Mouse (Mus musculus) intestine, postnatal 0 days (tissue): ENCODE data around the gene CK137956. TPM values are rescaled to one million over a fixed set of nuclear protein-coding genes. Genes with fewer than 3 reads are reported as not detected.

Experiments used
- ATAC-seq: fragments of 200-750 bp; cut with Nextera tagmentation; 2 replicates; pipeline ENCODE4 v1.8.0; 2017; ENCODE audit warnings: mild to moderate bottlenecking, moderate TSS enrichment, moderate library complexity
- H3K27ac ChIP-seq: fragments of 300-500 bp; sonication (generic); 2 replicates; pipeline ENCODE4 v1.5.1; 2014; ENCODE audit warnings: mild to moderate bottlenecking, low read depth, low read length, moderate library complexity
- H3K27me3 ChIP-seq: fragments of 300-500 bp; sonication (generic); replicated peaks from 2 replicates; pipeline ENCODE4 v1.6.1; 2014; ENCODE audit warnings: low read length, mixed read lengths; ENCODE audit not compliant: control insufficient read depth, insufficient read depth
- H3K36me3 ChIP-seq: fragments of 300-500 bp; sonication (generic); 2 replicates; pipeline ENCODE4 v1.6.1; 2014; ENCODE audit warnings: mild to moderate bottlenecking, moderate library complexity; ENCODE audit not compliant: control insufficient read depth, insufficient read depth
- H3K4me1 ChIP-seq: fragments of 300-500 bp; sonication (generic); replicated peaks from 2 replicates; pipeline ENCODE4 v1.6.1; 2014; ENCODE audit warnings: antibody characterized with exemption, low read length, mixed read lengths; ENCODE audit not compliant: control insufficient read depth, insufficient read depth
- H3K4me2 ChIP-seq: fragments of 300-500 bp; sonication (generic); replicated peaks from 2 replicates; pipeline ENCODE4 v1.6.1; 2014; ENCODE audit warnings: low read depth, mild to moderate bottlenecking, moderate library complexity
- H3K4me3 ChIP-seq: fragments of 300-500 bp; sonication (generic); 2 replicates; pipeline ENCODE4 v1.5.1; 2014; ENCODE audit warnings: low read depth, low read length
- H3K9ac ChIP-seq: fragments of 300-500 bp; sonication (generic); 2 replicates; pipeline ENCODE4 v1.6.1; 2014; ENCODE audit warnings: mild to moderate bottlenecking, low read depth, low read length
- H3K9me3 ChIP-seq: fragments of 300-500 bp; sonication (generic); 2 replicates; pipeline ENCODE4 v1.6.1; 2016; ENCODE audit warnings: mixed run types; ENCODE audit not compliant: control insufficient read depth
- CTCF ChIP-seq: sonication (generic); IDR thresholded peaks from 2 replicates; pipeline ENCODE4 v1.5.1; 2016; ENCODE audit warnings: low read depth, mild to moderate bottlenecking, control low read depth, antibody characterized with exemption, moderate library complexity
- WGBS: fragments of 180-500 bp; shearing (Covaris S2); extraction: QIAGEN DNeasy Blood & Tissue Kit; methylation state at CpG from one replicate; pipeline ENCODE4 v1.1.7; 2014; 5-methylcytosine and 5-hydroxymethylcytosine counted together
- polyA plus RNA-seq: library from polyadenylated mRNA; unstranded; fragments of >200 nt; fragmentation: Nextera tagmentation; extraction: Ambion mirVana; gene quantifications from 2 replicates; pipeline ENCODE4 v1.2.1, GENCODE M21; 2015

CK137956 gene
- polyA plus RNA-seq, 1 experiment from 2014 or later: not detected

DNA sequence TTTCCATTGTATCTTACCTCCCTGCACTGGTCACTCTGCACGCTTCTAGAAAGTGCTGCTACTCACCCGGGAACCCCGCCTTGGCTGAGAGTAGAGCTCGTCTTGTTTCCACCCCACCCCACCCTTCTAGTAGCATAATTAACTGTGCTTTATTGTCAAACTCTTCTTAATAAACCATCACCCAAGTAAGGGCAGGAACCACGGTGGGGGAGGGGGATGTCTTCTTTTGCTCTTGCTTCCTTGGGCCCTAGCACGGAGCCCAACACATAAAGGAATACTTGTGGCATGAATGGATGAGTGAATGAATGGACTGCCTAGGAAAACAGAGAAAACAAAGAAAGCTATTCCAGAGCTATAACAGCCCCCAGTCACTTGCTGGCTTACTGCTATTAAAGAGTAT lies 10.4 kb upstream of the CK137956 start:
- H3K4me1 ChIP-seq: no peaks in the 10 kb centered on the region
- H3K9me3 ChIP-seq: no peaks in the 10 kb centered on the region
- peaks cover 9% of the 10 kb centered on the region for H3K27me3 ChIP-seq
- no peak overlapping the region for H3K4me3 ChIP-seq
- no peak for ATAC-seq
- no peaks in the 10 kb centered on the region for H3K36me3 ChIP-seq
- no peak overlapping the region for H3K9ac ChIP-seq
- no peak overlapping the region for H3K4me2 ChIP-seq
- WGBS: 72% methylated on average over 6 of the region's 6 CpGs
- H3K27ac ChIP-seq: no peak overlapping the region
- TF ChIP-seq CTCF: no peak

DNA sequence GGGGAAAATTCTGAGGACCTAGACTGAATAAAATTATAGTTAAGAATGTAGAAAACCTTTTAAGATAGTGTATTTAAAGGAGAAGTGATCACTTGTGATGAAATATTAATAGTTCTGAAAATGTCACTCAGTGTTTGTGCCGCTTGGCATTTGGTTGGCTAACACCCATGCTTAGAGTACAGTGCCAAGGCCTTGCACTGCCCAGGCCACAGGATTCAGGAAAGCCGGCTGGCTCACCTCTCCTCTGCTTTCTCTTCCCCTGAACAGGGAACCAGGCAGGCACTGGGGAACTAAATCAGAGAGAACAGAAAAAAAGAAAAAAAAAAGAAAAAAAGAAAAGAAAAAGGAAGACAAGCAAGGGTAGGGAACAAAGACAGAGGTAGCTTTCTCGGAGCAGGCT lies 2.2 kb upstream of the CK137956 start:
- H3K9me3 ChIP-seq: no peaks in the 10 kb centered on the region

DNA sequence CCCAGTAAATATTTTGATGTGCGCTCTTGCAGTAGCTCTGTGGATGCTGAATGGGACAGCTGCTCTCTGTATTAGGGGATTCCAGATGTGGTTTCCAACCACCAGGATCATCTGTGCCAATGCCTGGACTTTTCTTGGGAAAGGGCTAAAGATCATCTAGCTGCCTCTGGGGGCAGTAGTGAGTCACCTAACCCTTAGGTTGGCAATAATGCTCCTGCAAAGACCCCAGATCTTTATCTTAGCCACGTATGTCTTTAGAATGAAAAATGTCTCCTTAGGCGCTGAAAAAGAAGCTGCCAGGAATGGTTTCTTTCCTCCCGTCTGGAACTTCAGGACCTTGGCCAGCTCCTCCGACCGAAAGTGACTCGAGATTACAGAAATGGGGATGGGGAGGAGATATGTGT lies 731 bp downstream of the CK137956 start:
- TF ChIP-seq CTCF: peak; percentile 32
- Histone ChIP-seq H3K27me3 (peaks cover 24% of the 10 kb centered on the region; the same call in 1 of the 2 replicates), H3K36me3 (no peaks in the 10 kb centered on the region), H3K9me3 (no peaks in the 10 kb centered on the region), H3K9ac (no peak overlapping the region), H3K27ac (no peak overlapping the region), H3K4me3 (no peak overlapping the region), H3K4me2 (no peak overlapping the region), H3K4me1 (no peaks in the 10 kb centered on the region)
- 3% methylated on average over 7 of the region's 7 CpGs for WGBS
- no peak for ATAC-seq

More for the DNA sequence above, 2.2 kb upstream of the CK137956 start:
- H3K36me3 ChIP-seq: no peaks in the 10 kb centered on the region
- no peak overlapping the region for H3K9ac ChIP-seq
- no peak for ATAC-seq
- WGBS: 86% methylated on average over 3 of the region's 3 CpGs
- H3K4me1 ChIP-seq: no peaks in the 10 kb centered on the region
- H3K27ac ChIP-seq: no peak overlapping the region
- no peak overlapping the region for H3K4me3 ChIP-seq
- H3K27me3 ChIP-seq: peaks cover 24% of the 10 kb centered on the region; the same call in 1 of the 2 replicates
- TF ChIP-seq CTCF: no peak
- no peak overlapping the region for H3K4me2 ChIP-seq

DNA sequence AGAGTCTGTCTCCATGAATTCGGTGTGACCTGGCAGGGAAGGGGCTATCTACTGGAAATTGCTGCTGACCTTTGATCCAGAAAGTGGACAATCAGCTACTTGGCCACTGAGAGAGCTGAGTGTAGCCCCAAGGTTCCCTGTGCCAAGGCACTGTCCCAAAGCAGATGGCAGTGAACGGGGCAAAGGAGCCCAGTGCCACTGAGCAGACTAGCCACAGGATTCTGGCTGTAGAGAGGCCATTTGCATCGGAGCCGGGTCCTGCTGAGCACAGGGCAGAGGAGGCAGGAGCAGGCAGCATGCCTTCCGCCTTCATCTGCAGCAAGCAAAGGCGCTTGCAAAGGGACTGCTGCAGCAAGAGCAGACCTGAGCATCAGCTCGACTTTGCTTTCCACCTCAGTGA lies 1.6 kb downstream of the CK137956 start:
- WGBS: 22% methylated on average over 7 of the region's 7 CpGs
- Histone ChIP-seq H3K9me3 (no peaks in the 10 kb centered on the region), H3K4me1 (no peaks in the 10 kb centered on the region), H3K4me2 (no peak overlapping the region), H3K4me3 (no peak overlapping the region), H3K36me3 (no peaks in the 10 kb centered on the region), H3K27ac (no peak overlapping the region), H3K27me3 (peaks cover 24% of the 10 kb centered on the region; the same call in 1 of the 2 replicates), H3K9ac (no peak overlapping the region)
- ATAC-seq: no peak
- TF ChIP-seq CTCF: no peak

DNA sequence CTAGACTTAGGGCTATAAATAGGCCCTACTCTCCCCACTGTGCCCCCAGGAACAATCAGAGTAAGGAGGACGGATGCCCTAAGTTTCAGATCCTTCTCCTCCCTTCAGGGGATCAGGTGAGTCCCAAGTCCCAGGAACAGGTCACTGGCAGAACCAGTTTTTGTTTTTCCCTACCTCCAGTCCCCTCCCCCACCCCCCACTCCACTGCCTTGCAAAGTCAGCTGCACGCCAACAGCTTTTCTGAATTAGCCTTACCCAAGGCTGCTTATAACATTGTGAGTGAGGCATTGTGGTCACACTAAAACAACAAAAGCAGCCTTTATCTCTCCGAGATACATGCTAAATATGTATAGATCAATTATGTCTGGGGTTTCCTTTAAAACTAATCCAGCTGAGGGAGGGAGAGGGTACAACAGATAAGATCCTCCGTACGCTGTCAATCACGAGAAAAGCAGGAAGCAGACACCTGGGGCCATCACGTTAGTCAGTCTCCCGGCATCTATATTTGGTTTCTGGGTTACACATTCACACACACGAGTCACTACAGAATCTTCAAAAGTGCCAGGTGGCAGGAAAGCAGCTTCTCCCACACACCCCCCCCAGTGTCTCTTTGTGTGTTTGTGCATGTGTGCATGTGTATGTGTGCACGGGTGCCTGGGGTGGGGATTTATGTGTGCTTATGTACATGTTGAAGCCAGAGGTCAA lies 17.6 kb downstream of the CK137956 start:
- TF ChIP-seq CTCF: no peak
- Histone ChIP-seq H3K4me2 (no peak overlapping the region), H3K4me1 (no peaks in the 10 kb centered on the region), H3K9ac (no peak overlapping the region), H3K27me3 (no peaks in the 10 kb centered on the region), H3K9me3 (no peaks in the 10 kb centered on the region), H3K36me3 (no peaks in the 10 kb centered on the region), H3K4me3 (no peak overlapping the region), H3K27ac (no peak overlapping the region)
- 30% methylated on average over 10 of the region's 10 CpGs for WGBS
- ATAC-seq: no peak

DNA sequence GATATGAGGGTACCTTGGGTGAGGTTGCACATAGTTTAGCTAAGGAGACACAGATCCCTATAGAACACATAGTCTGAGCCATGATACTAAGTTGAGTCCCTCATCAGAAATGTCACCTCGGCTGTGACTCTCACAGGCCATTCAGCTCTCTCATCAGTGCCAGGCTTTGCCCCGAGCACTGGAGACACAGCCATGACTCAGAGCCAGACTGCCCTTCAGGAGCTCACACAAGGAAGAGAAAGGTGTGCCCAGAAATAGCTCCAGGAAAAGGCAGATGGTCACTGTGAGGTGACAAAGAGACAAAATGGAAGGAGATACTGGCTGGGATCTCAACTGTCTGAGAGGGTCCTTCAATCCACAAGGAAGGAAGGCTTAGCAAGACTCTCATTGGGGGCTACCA lies 23.1 kb downstream of the CK137956 start:
- Histone ChIP-seq H3K36me3 (no peaks in the 10 kb centered on the region), H3K27me3 (no peaks in the 10 kb centered on the region), H3K4me3 (no peak overlapping the region), H3K9ac (no peak overlapping the region), H3K27ac (no peak overlapping the region), H3K4me2 (no peak overlapping the region), H3K9me3 (no peaks in the 10 kb centered on the region), H3K4me1 (no peaks in the 10 kb centered on the region)
- no peak for TF ChIP-seq CTCF
- WGBS: 74% methylated on average over 2 of the region's 2 CpGs
- no peak for ATAC-seq
